Mouse (Mus musculus) heart, postnatal 0 days (tissue): ENCODE data around the gene Tenm2.

Source experiments
- CTCF ChIP-seq: IDR thresholded peaks from 2 replicates; pipeline ENCODE4 v1.5.1; 2016; ENCODE audit warnings: antibody characterized with exemption, control low read depth, low read depth
- EP300 ChIP-seq: IDR thresholded peaks from 2 replicates; pipeline ENCODE4 v1.6.1; 2016; ENCODE audit warnings: antibody characterized with exemption, low read depth

- TF ChIP-seq CTCF (no peak), EP300 (no peak)
Measured at GRCm38 (mm10) chr11:36121410-36121929, 1114.3 kb downstream of the Tenm2 start.
